Mouse (Mus musculus): ENCODE measurements around the gene Ubl7.
"Not testable (repeated sequence)": the region's sequence is repeated elsewhere in the genome, so short reads cannot be mapped to it uniquely, and the experiment has no call there.

Gene Ubl7

GRCm38 (mm10) chr9:57910254-57911160 lies at the start of gene Ubl7:
Ubl7 (plus strand) TSS chr9:57910979.
- ATAC-seq (ENCODE audit: insufficient number of reproducible peaks, low FRiP score, low TSS enrichment), result peak; percentile 98

- ATAC-seq (ENCODE audit: insufficient number of reproducible peaks, low FRiP score, low TSS enrichment), result peak; percentile 36; the same call in 1 of the 2 replicates
These were observed 48.8 kb upstream of the Ubl7 start for GRCm38 (mm10) chr9:57861951-57862471.

- no peak for ATAC-seq (ENCODE audit: insufficient number of reproducible peaks, low FRiP score, low TSS enrichment)
These were observed 46.4 kb upstream of the Ubl7 start for GRCm38 (mm10) chr9:57864336-57864735.

- ATAC-seq (ENCODE audit: insufficient number of reproducible peaks, low FRiP score, low TSS enrichment), result no peak
These were observed 44.2 kb upstream of the Ubl7 start for GRCm38 (mm10) chr9:57866530-57866929.

- no peak for ATAC-seq (ENCODE audit: insufficient number of reproducible peaks, low FRiP score, low TSS enrichment)
These were observed 43.5 kb upstream of the Ubl7 start for GRCm38 (mm10) chr9:57867236-57867635.

- ATAC-seq (ENCODE audit: insufficient number of reproducible peaks, low FRiP score, low TSS enrichment), result no peak
These were observed 42.9 kb upstream of the Ubl7 start for GRCm38 (mm10) chr9:57867880-57868279.

- no peak for ATAC-seq (ENCODE audit: insufficient number of reproducible peaks, low FRiP score, low TSS enrichment)
These were observed 42.0 kb upstream of the Ubl7 start for GRCm38 (mm10) chr9:57868767-57869166.

- no peak for ATAC-seq (ENCODE audit: insufficient number of reproducible peaks, low FRiP score, low TSS enrichment)
These were observed 40.4 kb upstream of the Ubl7 start for GRCm38 (mm10) chr9:57870273-57870816.

GRCm38 (mm10) chr9:57874134-57874533 lies 36.6 kb upstream of the Ubl7 start:
- no peak for ATAC-seq (ENCODE audit: insufficient number of reproducible peaks, low FRiP score, low TSS enrichment)

GRCm38 (mm10) chr9:57874994-57875393 lies 35.8 kb upstream of the Ubl7 start:
- no peak for ATAC-seq (ENCODE audit: insufficient number of reproducible peaks, low FRiP score, low TSS enrichment)

- ATAC-seq (ENCODE audit: insufficient number of reproducible peaks, low FRiP score, low TSS enrichment), result no peak
These were observed 31.6 kb upstream of the Ubl7 start for GRCm38 (mm10) chr9:57879213-57879612.

- ATAC-seq (ENCODE audit: insufficient number of reproducible peaks, low FRiP score, low TSS enrichment), result no peak
These were observed 30.5 kb upstream of the Ubl7 start for GRCm38 (mm10) chr9:57880278-57880677.

GRCm38 (mm10) chr9:57881781-57882180 lies 29.0 kb upstream of the Ubl7 start:
- ATAC-seq (ENCODE audit: insufficient number of reproducible peaks, low FRiP score, low TSS enrichment), result not testable (repeated sequence)

- no peak for ATAC-seq (ENCODE audit: insufficient number of reproducible peaks, low FRiP score, low TSS enrichment)
These were observed 27.4 kb upstream of the Ubl7 start for GRCm38 (mm10) chr9:57883413-57883812.

- ATAC-seq (ENCODE audit: insufficient number of reproducible peaks, low FRiP score, low TSS enrichment), result no peak
These were observed 22.7 kb upstream of the Ubl7 start for GRCm38 (mm10) chr9:57888119-57888518.

GRCm38 (mm10) chr9:57900478-57900877 lies 10.3 kb upstream of the Ubl7 start:
- ATAC-seq (ENCODE audit: insufficient number of reproducible peaks, low FRiP score, low TSS enrichment), result no peak

GRCm38 (mm10) chr9:57901197-57901596 lies 9.6 kb upstream of the Ubl7 start:
- no peak for ATAC-seq (ENCODE audit: insufficient number of reproducible peaks, low FRiP score, low TSS enrichment)

GRCm38 (mm10) chr9:57901601-57902000 lies 9.2 kb upstream of the Ubl7 start:
- ATAC-seq (ENCODE audit: insufficient number of reproducible peaks, low FRiP score, low TSS enrichment), result no peak

GRCm38 (mm10) chr9:57902132-57902531 lies 8.6 kb upstream of the Ubl7 start:
- ATAC-seq (ENCODE audit: insufficient number of reproducible peaks, low FRiP score, low TSS enrichment), result no peak

GRCm38 (mm10) chr9:57903589-57904249 lies 7.1 kb upstream of the Ubl7 start:
- ATAC-seq (ENCODE audit: insufficient number of reproducible peaks, low FRiP score, low TSS enrichment), result no peak

GRCm38 (mm10) chr9:57904250-57904644 lies 6.5 kb upstream of the Ubl7 start:
- ATAC-seq (ENCODE audit: insufficient number of reproducible peaks, low FRiP score, low TSS enrichment), result no peak
